Mouse (Mus musculus) heart, embryonic 13.5 days (tissue): ENCODE data around the gene Frmd3. TPM values are rescaled to one million over a fixed set of nuclear protein-coding genes. Genes with fewer than 3 reads are reported as not detected.
"Not testable (repeated sequence)": the region's sequence is repeated elsewhere in the genome, so short reads cannot be mapped to it uniquely, and the experiment has no call there.

Experiments used
- ATAC-seq: fragments of 200-750 bp; cut with Nextera tagmentation; 2 replicates; pipeline ENCODE4 v1.8.0; 2017; ENCODE audit warnings: moderate TSS enrichment; ENCODE audit not compliant: insufficient number of reproducible peaks, low FRiP score, low TSS enrichment; ENCODE audit errors: extremely low read depth
- H3K27ac ChIP-seq: fragments of 300-500 bp; sonication (generic); replicated peaks from 2 replicates; pipeline ENCODE4 v1.5.1; 2015; ENCODE audit warnings: moderate library complexity, mild to moderate bottlenecking, inconsistent platforms
- H3K27me3 ChIP-seq: fragments of 300-500 bp; sonication (generic); replicated peaks from 2 replicates; pipeline ENCODE4 v1.6.1; 2015; ENCODE audit warnings: mild to moderate bottlenecking, inconsistent platforms
- H3K36me3 ChIP-seq: fragments of 300-500 bp; sonication (generic); 2 replicates; pipeline ENCODE4 v1.6.1; 2015; ENCODE audit warnings: mild to moderate bottlenecking, inconsistent platforms
- H3K4me1 ChIP-seq: fragments of 300-500 bp; sonication (generic); 2 replicates; pipeline ENCODE4 v1.6.1; 2015; ENCODE audit warnings: inconsistent platforms
- H3K4me2 ChIP-seq: fragments of 300-500 bp; sonication (generic); 2 replicates; pipeline ENCODE4 v1.6.1; 2015; ENCODE audit warnings: inconsistent platforms, mild to moderate bottlenecking, moderate library complexity
- H3K4me3 ChIP-seq: fragments of 300-500 bp; sonication (generic); 2 replicates; pipeline ENCODE4 v1.5.1; 2015; ENCODE audit warnings: moderate library complexity, mild to moderate bottlenecking, inconsistent platforms
- H3K9ac ChIP-seq: fragments of 300-500 bp; sonication (generic); 2 replicates; pipeline ENCODE4 v1.6.1; 2015; ENCODE audit warnings: inconsistent platforms, mild to moderate bottlenecking, moderate library complexity
- H3K9me3 ChIP-seq: fragments of 300-500 bp; sonication (generic); 2 replicates; pipeline ENCODE4 v1.6.1; 2016; ENCODE audit warnings: inconsistent platforms
- WGBS: fragments of 180-500 bp; shearing (Covaris S2); methylation state at CpG from one replicate; pipeline ENCODE4 v1.1.7; 2015; ENCODE audit warnings: mixed read lengths; 5-methylcytosine and 5-hydroxymethylcytosine counted together
- polyA plus RNA-seq: library from polyadenylated mRNA; unstranded; fragments of >200 nt; fragmentation: Nextera tagmentation; extraction: Ambion mirVana; gene quantifications from 2 replicates; pipeline ENCODE4 v1.2.1, GENCODE M21; 2015

The Frmd3 gene
- polyA plus RNA-seq, 1 experiment from 2014 or later = 0.51 TPM

DNA sequence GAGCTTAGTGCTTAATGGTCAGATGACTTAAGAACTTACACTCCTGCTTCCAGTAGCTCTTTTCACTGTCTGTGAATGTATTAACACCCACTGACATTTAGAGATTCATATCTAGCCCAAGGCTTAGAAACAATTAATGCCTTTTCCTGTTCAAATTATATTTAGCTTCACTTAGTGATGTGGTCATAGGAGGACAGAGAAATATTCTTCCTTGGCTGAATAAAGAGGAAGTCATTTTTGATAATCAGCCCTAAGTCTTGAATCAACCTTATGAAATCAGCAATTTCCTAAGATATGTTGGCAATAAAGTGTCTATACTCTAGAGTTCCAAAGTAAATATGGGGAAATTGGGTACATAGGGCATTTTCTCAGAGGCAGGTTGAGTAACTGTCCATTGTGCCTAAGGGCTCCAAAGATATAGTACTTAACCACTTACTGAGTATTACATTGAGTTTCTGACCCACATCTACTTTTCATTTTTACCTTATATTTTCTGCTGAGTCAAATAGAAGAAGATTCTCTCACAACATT is 188.1 kb downstream of the Frmd3 start:
- H3K36me3 ChIP-seq = no peaks in the 10 kb centered on the region
- no peak overlapping the region for H3K27ac ChIP-seq
- no peak for ATAC-seq
- H3K9ac ChIP-seq = no peak overlapping the region
- H3K4me2 ChIP-seq = no peak overlapping the region
- no peaks in the 10 kb centered on the region for H3K9me3 ChIP-seq
- H3K4me3 ChIP-seq = no peak overlapping the region
- no peaks in the 10 kb centered on the region for H3K4me1 ChIP-seq
- no peaks in the 10 kb centered on the region for H3K27me3 ChIP-seq

- H3K4me1 ChIP-seq, H3K9ac ChIP-seq, ATAC-seq, H3K4me3 ChIP-seq, H3K4me2 ChIP-seq, H3K9me3 ChIP-seq, H3K27me3 ChIP-seq, H3K36me3 ChIP-seq, H3K27ac ChIP-seq: not testable (repeated sequence)
- 74% methylated on average over 1 of the region's 1 CpGs for WGBS
Measured at GRCm38 (mm10) chr4:74221780-74222179, 208.5 kb downstream of the Frmd3 start.

GRCm38 (mm10) chr4:74222360-74222759 is 209.1 kb downstream of the Frmd3 start:
- ATAC-seq = no peak
- no peak overlapping the region for H3K4me2 ChIP-seq
- no peaks in the 10 kb centered on the region for H3K9me3 ChIP-seq
- H3K27ac ChIP-seq = no peak overlapping the region
- no peak overlapping the region for H3K9ac ChIP-seq
- H3K36me3 ChIP-seq = no peaks in the 10 kb centered on the region
- no peak overlapping the region for H3K4me3 ChIP-seq
- H3K27me3 ChIP-seq = no peaks in the 10 kb centered on the region
- 13% methylated on average over 3 of the region's 3 CpGs for WGBS
- no peaks in the 10 kb centered on the region for H3K4me1 ChIP-seq

DNA sequence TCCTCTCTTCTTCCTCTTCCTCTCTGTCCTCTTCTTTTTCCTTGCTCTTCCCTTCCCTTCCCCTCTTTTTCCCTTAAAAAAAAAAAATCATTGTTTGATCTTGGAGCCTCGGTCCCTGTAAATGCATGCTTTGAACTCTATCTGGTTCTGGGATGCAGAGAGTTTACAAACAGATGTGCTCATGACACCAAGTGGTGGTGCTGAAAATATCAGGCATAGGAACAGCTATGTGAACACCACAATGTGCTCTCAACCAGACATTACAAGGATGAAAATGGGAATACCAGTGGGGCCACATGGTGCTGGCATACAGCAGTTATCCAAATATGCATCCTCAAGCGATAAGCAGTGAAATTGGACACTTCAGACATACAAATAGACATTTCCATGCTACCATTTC is 211.0 kb downstream of the Frmd3 start:
- no peak overlapping the region for H3K4me3 ChIP-seq
- no peaks in the 10 kb centered on the region for H3K9me3 ChIP-seq
- H3K27me3 ChIP-seq = no peaks in the 10 kb centered on the region
- H3K4me1 ChIP-seq = no peaks in the 10 kb centered on the region
- no peaks in the 10 kb centered on the region for H3K36me3 ChIP-seq
- no peak overlapping the region for H3K9ac ChIP-seq
- H3K4me2 ChIP-seq = no peak overlapping the region
- no peak overlapping the region for H3K27ac ChIP-seq
- 72% methylated on average over 2 of the region's 2 CpGs for WGBS
- no peak for ATAC-seq

DNA sequence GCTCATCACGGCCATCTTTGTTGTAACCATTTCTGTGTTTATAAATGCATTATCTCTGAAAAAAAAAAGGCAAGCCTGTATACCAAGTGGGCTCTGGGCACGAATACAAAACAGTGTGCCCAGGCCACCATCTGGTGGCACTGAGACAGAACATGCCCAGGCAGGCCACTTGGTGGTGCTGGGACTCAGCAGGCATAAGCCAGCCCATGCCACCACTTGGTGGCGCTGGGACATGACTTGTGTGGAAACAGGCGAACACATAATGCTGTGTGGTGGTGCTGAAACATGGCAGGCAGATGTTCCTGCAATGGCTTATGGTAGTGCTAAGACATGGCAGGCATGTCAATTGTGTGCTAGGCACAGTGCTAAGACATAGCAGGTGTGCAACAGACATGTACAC is 217.8 kb downstream of the Frmd3 start:
- 67% methylated on average over 4 of the region's 4 CpGs for WGBS
- H3K4me1 ChIP-seq = no peaks in the 10 kb centered on the region

GRCm38 (mm10) chr4:74231405-74231804 is 218.2 kb downstream of the Frmd3 start:
- Histone ChIP-seq H3K4me3 (no peak overlapping the region), H3K27me3 (no peaks in the 10 kb centered on the region), H3K4me1 (no peaks in the 10 kb centered on the region), H3K9me3 (no peaks in the 10 kb centered on the region), H3K4me2 (no peak overlapping the region), H3K27ac (no peak overlapping the region), H3K9ac (no peak overlapping the region), H3K36me3 (no peaks in the 10 kb centered on the region)
- no peak for ATAC-seq
- 65% methylated on average over 5 of the region's 5 CpGs for WGBS

More for the DNA sequence above, 217.8 kb downstream of the Frmd3 start:
- Histone ChIP-seq H3K4me3 (no peak overlapping the region), H3K27me3 (no peaks in the 10 kb centered on the region), H3K9ac (no peak overlapping the region), H3K36me3 (no peaks in the 10 kb centered on the region), H3K4me2 (no peak overlapping the region), H3K27ac (no peak overlapping the region), H3K9me3 (no peaks in the 10 kb centered on the region)
- ATAC-seq = no peak

- ATAC-seq = no peak
- H3K4me1 ChIP-seq = no peaks in the 10 kb centered on the region
- H3K36me3 ChIP-seq = no peaks in the 10 kb centered on the region
- H3K27ac ChIP-seq = no peak overlapping the region
- H3K4me3 ChIP-seq = no peak overlapping the region
- H3K4me2 ChIP-seq = no peak overlapping the region
- H3K9me3 ChIP-seq = no peaks in the 10 kb centered on the region
- WGBS = 79% methylated on average over 3 of the region's 3 CpGs
- H3K27me3 ChIP-seq = no peaks in the 10 kb centered on the region
- H3K9ac ChIP-seq = no peak overlapping the region
Measured at GRCm38 (mm10) chr4:74233534-74233933, 220.3 kb downstream of the Frmd3 start.

DNA sequence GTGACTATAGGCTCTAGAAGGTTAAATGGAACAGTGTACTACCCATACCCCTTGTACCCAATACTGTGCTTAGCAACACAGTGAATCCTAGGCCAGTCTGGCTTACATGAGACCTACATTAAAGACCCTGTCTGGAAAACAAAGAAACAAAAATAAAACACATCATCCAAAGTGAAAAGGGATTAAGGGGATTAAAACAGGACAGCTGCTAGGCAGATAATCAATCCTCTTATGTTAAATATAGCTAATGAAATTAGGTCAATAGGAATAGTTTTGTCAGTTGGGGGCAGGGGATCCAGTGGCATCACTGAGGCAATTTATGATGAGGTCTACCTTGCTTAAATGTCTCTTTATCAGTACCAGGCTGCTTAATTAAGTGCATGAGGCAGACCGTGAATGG is 228.9 kb downstream of the Frmd3 start, which contains the start of gene Kdm4c:
TSS of gene Kdm4c (plus strand) at position 322 of the 400 bp plus-strand sequence.
- no peaks in the 10 kb centered on the region for H3K9me3 ChIP-seq
- 86% methylated on average over 1 of the region's 1 CpGs for WGBS
- no peaks in the 10 kb centered on the region for H3K27me3 ChIP-seq
- no peak within 1 kb of the TSS for H3K9ac ChIP-seq
- no peak within 1 kb of the TSS for H3K4me2 ChIP-seq
- H3K36me3 ChIP-seq = no peaks in the 10 kb centered on the region
- H3K4me3 ChIP-seq = no peak within 1 kb of the TSS
- no peaks in the 10 kb centered on the region for H3K4me1 ChIP-seq
- H3K27ac ChIP-seq = no peak within 1 kb of the TSS
- no peak for ATAC-seq

Other genes with a start within 250 kb of the Frmd3 start
- 0.48 and 0.50 TPM in 2 replicates for gene Rasef, start 222.4 kb upstream of the Frmd3 start, polyA plus RNA-seq
- not detected in 2 replicates for gene Gm11758, start 137.2 kb upstream of the Frmd3 start, polyA plus RNA-seq
- not detected in 2 replicates for gene Gm11757, start 122.3 kb upstream of the Frmd3 start, polyA plus RNA-seq
- not detected in 2 replicates for gene Gm13871, start 107.5 kb upstream of the Frmd3 start, polyA plus RNA-seq
- gene Gm11756, start 92.7 kb upstream of the Frmd3 start, polyA plus RNA-seq = not detected in 2 replicates
- gene 2310002L09Rik, start 62.6 kb upstream of the Frmd3 start, polyA plus RNA-seq = 0.59 and 0.82 TPM in 2 replicates
- 9.9 and 10.1 TPM in 2 replicates for gene Kdm4c, start 229.1 kb downstream of the Frmd3 start, polyA plus RNA-seq